Mouse (Mus musculus): Measurements from ENCODE around the gene Gsc. TPM values are rescaled to one million over a fixed set of nuclear protein-coding genes. Genes with fewer than 3 reads are reported as not detected.

The Gsc gene
- not detected in 2 replicates for total RNA-seq (2021)
- long read RNA-seq, partial matches to known transcripts: 0 of 1 reads
- long read RNA-seq, other reads (novel, unspliced or antisense): 0 of 1 reads

DNA sequence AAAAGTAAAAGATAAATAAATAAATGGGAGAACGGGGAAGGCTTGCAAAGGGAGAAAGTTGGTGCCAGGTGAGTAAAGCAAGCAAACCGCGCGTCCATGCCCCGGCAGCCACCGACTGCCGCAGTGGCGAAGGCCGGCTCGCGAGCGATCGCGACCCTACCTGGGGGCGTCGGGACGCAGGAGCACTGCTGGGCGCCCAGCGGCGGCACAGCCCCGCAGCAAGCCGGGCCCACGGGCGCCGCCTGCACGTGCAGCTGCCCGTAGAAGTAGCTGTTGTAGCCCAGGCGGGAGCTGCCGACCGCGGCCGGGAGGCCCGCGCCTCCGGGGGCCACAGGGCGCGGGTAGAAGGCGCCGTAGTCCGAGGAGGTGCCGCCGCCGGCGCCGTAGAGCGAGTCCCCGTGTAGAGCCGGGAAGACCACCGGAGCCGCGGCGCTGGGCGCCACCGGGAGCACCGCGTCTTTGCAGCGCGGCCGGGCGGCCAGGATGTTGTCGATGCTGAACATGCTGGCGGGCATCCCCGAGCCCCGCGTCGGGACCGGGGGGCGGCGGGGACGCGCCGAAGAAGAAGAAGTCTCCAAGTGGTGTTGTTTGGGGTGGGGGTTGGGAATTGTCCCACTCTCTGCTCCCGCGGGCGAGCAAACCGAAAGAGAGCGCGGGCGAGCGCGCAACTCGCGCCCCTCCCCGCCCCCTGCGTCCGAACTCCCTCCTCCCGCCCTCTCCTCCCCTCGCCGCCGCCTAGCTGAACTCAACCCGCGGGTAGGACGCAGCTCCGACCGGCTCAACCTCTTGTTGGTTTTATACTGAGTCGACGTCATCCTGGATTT is at the start of gene Gsc:
Gene Gsc, minus strand, starts transcription at position 730 of the 824 bp plus-strand sequence.
- DNase-seq: peak; percentile 40

DNA sequence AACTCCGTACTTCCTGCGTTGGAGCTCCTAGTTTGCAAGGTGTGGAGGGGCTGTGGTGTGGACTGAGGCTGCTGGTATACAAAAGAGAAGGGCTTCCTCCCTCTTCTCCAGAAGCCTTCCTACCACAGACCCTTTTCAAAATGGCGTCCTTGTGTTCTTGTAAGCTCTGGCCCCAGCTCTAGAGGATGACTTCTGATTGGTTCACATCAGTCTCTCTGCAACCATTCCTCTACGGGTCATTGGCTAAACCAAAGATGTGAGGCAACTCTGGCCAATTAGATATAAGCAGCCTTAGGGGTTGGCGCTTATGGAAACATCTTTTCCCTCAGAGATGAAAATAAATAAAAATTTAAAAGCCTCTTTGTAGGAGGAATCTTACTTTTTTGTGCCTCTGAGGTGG is 46.6 kb upstream of the Gsc start:
- no peak for DNase-seq

DNA sequence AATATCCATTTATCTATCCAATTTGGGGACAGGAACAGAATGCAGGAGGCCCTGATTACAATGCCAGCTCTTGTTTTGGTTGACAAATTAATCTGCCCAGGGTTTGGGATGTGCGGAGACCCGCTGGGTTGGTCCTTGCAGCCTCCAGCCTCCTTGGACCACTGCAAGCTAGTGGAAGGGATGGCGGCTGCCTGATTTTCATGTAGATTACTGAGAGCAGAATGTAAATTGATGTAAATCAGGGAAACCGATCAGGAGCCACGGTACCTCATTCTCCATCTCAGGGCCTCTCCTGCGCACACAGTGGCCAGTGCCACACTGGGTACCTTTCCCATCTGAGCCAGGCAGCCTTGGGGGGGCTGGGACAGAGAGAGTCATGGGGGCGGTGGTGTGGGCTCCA is 34.8 kb upstream of the Gsc start:
- DNase-seq: no peak

DNA sequence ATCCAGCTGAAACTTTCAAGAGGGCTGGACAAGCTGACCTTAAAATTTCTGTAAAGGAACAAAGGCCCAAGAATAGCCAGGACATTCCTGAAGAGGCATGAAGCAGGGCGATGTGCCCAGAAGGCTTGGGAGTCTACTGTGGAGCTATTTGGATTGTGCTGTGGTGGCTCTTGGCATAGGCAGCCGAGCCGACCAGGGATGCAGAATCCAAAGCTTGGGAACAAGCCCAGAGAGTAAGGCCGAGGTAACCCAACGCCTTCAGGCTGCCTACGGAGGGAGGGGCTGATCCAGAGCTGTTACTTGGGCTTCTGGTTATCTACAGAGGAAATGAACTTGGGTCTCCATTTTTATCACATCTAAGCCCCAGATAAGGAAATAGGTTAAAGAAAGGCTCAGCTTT is 18.9 kb upstream of the Gsc start:
- DNase-seq: no peak

DNA sequence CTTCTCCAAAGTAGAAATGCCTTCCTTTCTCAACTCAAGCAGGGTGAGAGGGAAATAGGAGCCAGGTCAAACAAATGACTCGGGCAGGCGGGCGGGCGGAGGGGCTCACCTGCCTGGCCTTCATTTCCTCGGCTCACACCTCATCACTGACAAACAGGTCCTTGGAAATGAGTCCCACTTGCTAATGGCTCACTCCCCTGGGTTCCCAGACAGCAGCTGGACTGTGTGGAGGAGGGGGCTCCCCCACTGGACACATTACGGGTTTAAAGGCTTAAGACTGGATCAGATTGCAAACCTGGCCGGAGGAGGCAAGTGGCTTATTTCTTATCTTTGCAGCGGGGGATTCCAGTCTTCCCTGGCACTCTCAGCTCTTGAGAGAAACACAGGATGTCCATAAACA is 13.1 kb upstream of the Gsc start:
- no peak for DNase-seq

DNA sequence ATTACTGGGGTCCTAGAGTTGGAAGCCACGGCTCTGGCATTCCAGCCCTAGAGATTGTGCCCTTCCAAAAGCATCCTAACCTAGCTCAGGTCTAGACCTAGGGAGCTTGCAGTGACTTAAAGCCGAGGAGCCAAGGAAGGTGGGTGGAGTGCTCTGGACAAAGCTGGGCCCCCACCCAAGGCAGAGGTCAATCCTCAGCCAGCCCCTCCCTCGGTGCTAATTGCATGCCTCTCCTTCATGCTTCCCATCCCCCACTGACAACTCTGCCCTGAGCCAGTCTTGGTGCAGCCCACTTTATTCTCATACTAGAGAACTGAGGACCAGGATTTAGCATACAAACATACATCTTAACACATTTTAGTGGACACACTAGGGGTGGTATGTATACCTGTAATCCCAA is 12.0 kb upstream of the Gsc start:
- no peak for DNase-seq

DNA sequence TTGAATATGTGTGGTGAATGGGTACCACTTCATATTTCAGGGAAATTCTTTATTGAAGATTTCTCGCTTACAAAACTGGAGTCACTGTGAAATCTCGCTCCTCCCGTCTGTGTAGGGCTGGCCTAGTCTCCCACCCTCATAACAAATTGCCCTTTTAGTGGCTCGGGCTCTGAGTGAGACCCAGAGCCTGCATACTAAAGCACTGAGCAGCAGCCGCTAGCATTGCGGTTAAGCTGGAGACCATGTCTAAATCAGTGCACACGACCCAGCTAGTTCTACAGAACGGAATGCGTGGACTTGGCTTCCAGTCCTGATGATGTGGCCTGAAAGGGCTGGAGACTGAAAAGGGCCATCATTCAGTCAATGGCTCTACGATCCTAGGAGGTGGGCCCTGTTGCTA is 7.9 kb upstream of the Gsc start:
- DNase-seq: no peak

DNA sequence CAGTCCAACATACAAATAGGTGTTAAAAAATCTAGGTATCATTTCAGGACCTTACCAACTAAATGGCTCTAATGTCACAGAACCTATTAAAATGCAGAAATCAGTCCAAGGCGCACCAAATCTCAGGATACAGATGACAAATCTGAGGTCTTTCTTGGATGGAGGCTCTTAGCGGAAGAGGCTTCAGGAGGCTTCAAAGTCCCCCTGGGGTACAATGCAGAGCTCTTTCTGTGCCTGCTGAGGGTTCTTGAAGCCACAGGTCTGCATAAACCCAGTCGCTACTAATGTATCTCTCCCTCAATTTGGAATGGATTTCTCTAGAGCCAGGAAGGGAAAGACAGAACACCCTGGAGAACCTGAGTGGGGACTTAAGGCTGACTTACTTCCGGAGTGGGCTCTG is 5.1 kb upstream of the Gsc start:
- no peak for DNase-seq

DNA sequence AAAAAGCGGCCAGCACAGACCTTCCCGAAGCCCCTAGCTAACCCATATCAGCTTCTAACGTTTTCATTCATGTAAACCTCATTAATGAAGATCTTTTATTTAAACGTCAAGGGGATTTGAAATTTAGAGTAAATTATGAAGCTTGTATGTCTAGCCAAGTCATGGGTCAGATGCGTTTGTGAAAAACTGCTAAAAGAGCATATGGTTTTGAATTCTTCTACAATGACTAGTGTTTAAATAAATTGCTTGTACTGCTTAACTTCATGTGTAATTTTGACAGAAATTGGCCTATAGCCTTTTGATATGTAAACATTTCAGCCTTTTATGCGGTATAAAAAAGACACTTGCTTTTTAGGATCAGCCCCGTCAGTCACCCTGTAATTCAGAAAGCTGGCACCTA is 4.4 kb upstream of the Gsc start:
- DNase-seq: no peak

DNA sequence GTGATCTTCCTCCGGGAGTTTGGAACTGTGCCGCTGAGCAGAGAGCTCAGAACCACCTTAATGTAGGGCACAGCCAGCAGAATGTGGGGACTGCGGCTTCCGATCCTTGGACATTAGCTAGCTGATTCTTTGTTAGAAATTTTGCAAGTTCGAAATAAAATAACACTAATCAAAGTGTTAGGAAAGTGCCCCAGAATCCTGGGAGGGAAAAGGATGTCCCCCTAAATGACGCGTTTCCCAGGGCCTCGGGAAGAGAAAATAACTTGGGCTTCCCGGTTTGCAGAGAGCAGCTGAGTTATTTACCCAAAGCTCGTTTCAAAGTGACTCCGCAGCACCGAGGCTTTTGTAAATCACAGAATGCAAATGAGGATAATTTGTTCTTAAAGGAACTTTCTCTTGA is 3.9 kb upstream of the Gsc start:
- no peak for DNase-seq

DNA sequence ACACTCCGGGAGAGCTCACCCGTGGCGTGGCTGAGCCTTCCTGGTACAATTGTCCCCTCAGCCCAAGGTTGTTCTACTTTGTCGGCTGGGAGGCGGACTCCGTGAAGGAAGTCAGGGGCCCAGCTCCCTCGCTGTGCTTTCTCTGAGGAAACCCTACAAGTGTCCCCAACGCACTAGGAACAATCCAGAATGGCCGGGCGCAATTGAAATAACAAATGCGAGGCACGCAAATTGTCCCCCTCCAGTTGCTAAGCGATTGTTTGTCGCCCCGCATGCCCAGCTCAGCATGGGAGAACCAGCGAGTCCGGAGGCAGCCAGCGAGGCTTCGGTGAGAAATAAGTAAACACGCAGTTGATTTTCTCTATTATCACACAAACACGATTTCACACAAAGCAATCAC is 2.8 kb upstream of the Gsc start:
- DNase-seq: no peak

DNA sequence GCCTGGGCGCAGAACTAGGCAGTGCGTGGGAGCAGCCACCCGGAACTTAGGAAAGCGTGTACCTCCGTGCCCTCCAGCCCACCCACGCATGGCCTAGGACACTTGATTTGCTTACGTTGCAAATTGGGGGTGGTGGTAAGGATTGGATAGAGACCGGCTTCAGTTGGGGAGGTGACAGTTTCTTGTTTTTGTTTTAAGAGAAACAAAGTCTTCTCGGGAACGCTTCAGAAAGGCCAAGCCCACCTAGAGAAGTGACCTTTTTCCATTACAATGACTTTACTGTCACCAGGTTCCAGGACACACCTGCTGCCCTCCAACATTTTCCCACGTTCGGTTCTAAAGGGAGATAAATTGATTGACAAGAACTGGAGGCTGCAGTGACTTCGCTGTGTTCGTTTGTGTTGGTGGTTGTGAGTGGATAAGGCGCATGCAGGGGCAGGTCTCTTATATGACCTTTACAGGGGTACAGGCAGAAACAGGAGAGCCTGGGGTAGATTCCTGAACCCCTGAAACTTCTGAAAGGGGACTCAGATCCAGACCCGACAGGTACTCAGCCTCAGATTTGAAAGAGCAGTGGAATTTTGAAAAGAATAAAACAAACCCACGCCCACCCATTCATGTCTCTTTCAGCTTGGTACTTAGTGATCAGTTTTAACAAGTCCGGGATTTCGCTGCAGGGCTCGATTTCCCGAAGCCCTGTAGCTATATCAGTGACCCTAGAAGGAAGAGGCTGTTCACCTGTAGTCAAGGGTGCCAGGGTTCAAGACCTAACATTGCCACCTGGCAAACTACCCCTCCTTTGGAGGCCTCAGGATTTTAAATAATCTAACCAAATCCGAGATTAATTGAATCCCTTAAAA is 2.0 kb upstream of the Gsc start:
- no peak for DNase-seq

DNA sequence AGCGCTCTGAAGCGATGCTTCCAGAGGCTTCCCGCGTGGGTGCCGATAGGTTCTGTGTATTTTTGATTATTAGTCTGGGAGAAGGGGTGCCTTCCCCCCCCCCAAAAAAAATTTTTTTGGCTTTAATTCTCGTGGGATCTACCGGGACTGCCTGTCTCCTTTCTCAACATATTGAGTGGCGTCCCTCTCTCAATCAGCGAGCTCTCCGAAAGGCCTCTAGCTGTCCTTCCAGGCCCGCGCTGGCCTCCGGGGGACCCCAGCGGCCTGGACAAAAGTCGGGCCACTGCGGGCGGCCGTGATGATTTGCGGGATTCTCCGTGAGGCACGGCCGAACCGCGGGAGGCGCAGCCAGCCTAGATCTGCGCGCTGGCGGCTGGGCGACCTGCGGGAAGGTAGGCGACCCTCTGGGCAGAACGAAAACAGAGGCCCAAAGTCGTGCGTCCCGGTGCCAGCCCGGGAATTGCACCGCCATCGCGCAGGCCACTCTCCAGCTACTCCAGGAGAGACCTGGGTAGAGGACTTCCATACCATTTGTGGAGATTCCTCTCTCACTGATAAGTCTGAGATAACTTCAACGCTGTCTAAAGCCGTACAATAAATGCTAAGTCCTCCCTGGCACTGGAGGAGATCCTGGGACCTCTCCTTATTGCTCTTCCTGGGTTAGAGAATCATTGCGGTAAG is 1.2 kb upstream of the Gsc start:
- no peak for DNase-seq

DNA sequence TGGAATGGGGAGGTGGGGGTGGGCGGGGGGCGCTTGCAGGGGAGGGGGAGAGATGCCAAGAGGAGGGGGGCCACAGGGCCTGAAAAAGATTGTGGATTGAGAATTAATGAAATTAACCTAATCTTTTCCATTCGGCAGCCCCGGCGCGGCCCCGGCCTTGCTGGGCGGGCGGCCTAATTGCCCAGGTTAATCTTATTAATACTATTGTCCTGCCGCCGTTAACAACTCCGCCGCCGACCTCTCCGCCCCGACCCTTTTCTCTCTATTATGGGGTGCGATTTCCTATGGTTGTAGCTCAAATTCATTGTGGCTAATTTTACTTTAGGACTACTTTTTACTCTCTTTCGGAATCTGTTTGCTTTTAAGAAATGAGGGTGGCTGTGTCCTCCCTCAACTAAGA is 362 bp upstream of the Gsc start:
- DNase-seq: no peak

DNA sequence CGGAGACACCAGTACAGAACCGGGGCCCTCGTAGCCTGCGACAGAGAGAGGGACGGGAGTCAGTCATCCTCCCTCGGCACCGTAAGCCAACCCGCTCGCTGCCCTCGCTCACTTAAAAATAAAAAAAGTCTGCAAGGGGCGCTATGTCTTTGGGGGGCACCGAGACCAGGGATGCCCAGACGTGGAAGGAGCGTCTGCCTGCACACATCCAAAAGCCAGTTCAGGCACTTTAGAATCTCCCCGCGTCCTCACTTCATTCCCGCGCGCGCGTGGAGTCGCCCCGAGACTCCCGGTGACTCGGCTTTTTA is 958 bp downstream of the Gsc start:
- DNase-seq: peak; percentile 11

DNA sequence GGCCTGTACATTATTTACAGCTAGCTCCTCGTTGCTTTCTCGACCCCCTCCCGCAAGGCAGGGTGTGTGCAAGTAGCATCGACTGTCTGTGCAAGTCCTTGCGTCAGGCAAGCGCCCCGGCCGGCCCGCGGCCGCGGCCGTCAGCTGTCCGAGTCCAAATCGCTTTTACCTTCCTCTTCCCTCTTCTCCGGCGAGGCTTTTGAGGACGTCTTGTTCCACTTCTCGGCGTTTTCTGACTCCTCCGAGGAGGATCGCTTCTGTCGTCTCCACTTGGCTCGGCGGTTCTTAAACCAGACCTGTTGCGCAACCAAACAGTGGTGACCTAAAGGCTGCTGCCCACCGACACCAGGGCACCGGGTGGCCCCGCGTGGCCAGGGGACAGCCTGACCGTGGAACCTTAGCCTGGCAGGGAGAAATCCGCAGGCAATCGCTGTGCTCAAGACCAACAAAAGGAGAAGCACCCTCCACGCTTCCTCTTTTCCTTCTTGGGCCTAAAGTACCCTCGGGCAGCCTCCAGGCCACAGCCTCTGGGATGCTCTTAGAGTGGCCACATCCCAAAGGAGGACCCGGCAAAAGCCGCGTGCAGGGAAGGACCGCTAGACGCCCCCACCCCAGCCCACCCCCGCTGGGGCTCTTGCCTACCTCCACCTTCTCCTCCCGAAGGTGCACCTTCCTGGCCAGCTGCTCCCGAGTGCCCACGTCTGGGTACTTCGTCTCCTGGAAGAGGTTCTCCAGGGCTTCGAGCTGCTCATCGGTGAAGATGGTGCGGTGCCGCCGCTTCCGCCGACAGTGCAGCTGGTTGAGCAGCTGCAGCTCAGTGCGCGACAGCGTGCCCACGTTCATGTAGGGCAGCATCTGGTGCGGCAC is 1.5 kb downstream of the Gsc start:
- DNase-seq: no peak

DNA sequence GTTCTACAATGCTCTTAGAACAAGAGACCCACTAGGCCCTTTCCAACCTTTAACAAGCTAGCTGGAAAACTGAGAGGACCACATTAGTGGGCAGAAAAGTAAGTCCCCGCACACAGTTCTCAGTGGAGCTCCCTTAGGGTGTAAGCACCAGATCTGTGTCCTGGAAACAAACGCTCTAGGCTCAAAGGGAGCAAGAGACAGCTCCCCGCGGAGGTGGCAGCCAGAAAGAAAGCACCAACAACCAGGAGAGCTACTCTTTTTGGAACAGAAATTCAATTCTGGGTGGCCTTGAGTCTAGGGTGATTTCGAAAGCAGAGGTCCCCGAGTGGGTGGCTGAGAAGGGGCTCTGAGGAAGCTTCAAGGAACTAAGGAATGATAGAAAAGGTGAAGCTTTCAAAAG is 2.5 kb downstream of the Gsc start:
- DNase-seq: no peak

DNA sequence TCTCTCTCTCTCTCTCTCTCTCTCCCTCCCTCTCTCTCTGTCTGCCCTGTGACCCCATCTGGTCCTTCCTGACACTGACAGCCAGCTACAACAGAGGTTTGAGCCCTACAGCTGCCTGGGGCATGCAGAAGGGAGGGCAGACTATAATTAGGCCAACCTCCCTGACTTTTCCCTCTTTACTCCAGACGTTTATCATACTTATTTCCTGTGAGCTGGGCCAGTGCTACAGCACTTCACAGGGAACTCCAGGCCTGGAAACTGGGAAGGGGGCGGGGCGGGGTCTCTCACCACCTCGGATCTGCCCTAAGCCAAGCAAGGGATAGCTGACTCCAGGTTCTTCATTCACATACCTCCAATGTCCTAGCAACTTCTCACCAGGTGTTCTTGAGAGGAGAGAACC is 4.3 kb downstream of the Gsc start:
- DNase-seq: no peak

DNA sequence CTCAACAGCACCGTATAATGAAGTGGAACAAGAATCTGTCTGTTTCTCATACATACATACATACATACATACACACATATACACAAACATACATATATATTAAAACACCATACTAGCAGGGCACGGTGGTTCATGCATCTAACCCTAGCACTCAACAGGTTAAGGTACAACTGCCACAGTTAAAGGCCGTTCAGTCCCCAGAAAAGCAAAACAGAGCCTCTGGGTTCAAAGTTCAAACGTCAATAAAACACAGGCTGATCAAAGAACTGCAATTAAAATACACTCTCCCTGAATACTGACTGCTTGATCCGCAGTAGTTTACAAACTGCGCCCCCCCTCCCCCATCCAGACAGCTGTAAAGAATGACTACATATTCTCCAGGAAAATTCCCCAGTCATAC is 5.8 kb downstream of the Gsc start:
- no peak for DNase-seq

DNA sequence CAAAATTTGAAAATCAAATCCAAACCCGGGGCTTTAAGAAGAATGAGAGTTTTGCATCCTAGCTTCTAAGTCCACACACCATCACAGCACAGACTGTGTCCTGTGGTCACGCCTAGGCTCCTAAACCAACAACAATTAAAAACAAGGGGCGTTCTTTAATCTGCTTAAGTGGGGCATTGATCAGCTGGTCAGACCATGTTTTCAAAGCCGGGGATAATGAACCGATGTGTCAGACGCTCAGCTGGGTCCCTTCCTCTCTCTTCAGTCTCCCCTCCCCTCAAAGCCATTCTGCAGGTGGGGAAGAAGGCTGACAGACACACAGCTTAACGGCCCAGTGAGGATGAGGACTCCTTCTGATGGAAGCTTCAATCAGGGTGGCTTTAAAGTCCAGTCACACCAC is 6.2 kb downstream of the Gsc start:
- no peak for DNase-seq

DNA sequence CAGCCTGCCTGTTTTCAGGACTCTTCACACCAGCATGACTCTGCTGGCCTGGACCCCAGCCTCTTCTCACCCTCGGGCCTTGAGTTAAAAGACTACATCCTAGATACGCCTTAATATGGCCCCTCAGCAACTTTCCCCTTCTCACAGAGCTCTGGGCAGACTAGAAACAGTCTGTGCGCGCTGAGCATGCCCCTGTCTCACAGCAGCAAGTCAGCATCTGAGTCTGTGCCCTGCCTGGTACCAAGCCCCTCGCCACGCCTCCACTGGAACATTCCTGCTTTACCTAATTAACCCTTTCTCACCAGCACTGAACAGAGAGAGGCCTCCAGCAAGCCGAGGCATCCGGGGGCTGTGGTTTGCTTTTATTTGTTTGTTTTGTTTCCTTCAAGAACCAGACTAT is 11.8 kb downstream of the Gsc start:
- DNase-seq: no peak

DNA sequence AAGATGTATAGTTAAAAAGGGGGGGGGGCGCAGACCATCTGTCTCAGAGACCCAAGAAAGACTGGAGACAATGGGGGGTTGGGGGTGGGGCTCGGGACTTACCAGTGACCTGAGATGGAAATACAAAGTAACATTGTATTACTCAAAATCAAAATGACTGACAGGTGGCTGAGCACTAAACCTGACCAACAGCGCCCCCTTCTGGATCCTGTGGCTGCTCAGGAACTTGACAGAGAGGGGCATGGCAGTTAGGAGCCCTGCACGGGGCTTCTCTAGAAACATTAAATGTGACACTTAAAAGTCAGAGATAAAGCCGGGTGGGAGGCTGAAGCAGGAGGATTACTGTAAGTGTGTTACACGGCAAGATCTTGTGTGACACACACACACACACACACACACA is 13.8 kb downstream of the Gsc start:
- no peak for DNase-seq
